Mouse (Mus musculus) left cerebral cortex, adult 2 months (tissue): ENCODE measurements at regions not wholly inside any gene's neighbourhood (a gene's known extent, or its start where the extent isn't known, plus 50 kb on each side); places are given as distances from the start of the nearest gene placed in this dataset.
A peak's percentile ranks its signal among the peaks of the same experiment; 100 is the strongest.

Experiments used
- DNase-seq, 2 experiments: peaks; one replicate each; pipeline ENCODE4 v3.0.0; 2021 to 2022; ENCODE audit warnings: low spot score in 2 of 2, mixed read lengths in 1 of 2; ENCODE audit errors: extremely low spot score in 1 of 2
- H3K27ac ChIP-seq: fragments of 200-600 bp; 2 replicates; pipeline ENCODE4 v1.8.1; 2022
- H3K4me3 ChIP-seq: fragments of 200-600 bp; 2 replicates; pipeline ENCODE4 v1.8.1; 2022
- CTCF ChIP-seq: fragments of 200-600 bp; IDR thresholded peaks from 2 replicates; pipeline ENCODE4 v1.8.1; 2022; ENCODE audit warnings: antibody characterized with exemption, mild to moderate bottlenecking, moderate library complexity
- intact Hi-C: fragments of 180-260 bp; cut with DNase I; formaldehyde crosslinking; loops from one replicate; pipeline ENCODE4 v1.15.1; 2025

DNA sequence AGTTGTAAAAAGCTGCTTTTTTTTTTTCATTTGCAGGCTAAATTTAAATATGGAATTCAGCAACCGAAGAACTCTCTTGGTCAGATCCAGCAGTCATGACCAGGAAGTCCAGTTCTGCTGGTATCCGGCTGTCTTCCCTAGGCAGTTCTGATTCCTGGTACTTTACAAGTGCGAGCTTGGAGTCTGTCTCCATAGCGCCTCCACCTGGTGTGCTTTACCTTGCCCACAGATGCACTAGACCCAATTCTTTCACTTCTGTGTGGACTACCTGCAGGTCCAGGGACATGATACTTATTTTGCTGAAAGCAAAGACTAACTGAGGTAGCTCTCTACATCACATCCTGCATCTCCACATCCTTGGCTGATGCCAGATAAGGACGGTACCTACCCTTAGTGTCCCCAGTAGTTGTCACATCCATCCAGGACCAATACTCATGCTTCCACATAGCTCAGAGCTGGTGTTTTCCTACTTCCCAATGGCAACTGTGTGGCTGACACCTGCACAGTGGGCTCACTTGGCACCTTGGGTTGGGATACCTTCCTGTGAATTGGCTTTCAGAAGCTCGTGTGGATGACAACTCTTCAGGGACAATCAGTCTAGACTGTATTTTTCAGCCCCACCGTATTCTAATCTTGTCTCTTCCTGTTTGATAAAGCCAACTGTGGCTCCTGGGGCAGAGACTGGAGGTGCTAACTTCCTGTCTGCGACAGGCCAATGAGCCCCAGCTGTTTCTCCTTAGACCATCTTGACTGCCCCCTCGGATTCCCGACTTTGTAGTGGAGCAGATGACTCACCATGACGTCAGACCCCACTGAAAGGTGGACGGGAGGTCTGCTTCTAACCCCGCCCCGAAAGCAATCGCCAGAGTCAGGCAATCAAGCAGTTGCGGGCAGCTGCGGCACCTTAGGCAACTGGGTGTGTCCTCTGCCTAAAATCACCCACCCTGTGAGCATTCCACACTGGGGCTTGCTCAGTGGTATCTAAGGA lies 69.1 kb upstream of the Foxo1 start:
- peak in 1 of 2 experiments; percentile 32 for DNase-seq
- intact Hi-C loops, result loop anchor here (2.0 to 10.0 kb wide), 5 partner anchors 284 to 637 kb away; partner anchors contain the start of gene Setd7
- peak; percentile 26 for TF ChIP-seq CTCF
- H3K4me3 ChIP-seq, result peak overlapping the region; percentile 21; the same call in 1 of the 2 replicates
- H3K27ac ChIP-seq, result peak overlapping the region; percentile 90

DNA sequence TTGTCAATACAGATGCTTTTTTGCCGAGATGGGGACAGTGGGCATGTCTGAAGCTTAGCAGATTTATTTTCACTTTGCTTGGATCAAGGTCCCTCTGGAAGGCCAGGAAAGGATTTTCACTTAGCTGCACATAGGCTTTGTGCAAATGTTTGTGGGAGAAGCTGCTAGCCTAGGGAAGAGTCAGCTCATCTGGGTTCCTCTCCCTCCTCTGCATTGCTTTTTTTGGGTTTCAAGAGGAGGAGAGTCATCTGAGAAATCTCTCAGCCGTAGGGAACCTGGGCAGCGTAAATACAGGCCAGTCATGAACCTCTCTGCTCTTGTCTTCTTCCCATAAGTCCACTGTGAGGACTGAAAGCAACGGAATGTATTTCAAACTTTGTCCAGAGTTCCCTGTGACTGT lies 68.0 kb upstream of the Foxo1 start:
- DNase-seq, result no peak
- H3K27ac ChIP-seq, result peak overlapping the region; percentile 51; the same call in 1 of the 2 replicates
- intact Hi-C loops, result no loop called here
- TF ChIP-seq CTCF, result no peak
- H3K4me3 ChIP-seq, result no peak overlapping the region

DNA sequence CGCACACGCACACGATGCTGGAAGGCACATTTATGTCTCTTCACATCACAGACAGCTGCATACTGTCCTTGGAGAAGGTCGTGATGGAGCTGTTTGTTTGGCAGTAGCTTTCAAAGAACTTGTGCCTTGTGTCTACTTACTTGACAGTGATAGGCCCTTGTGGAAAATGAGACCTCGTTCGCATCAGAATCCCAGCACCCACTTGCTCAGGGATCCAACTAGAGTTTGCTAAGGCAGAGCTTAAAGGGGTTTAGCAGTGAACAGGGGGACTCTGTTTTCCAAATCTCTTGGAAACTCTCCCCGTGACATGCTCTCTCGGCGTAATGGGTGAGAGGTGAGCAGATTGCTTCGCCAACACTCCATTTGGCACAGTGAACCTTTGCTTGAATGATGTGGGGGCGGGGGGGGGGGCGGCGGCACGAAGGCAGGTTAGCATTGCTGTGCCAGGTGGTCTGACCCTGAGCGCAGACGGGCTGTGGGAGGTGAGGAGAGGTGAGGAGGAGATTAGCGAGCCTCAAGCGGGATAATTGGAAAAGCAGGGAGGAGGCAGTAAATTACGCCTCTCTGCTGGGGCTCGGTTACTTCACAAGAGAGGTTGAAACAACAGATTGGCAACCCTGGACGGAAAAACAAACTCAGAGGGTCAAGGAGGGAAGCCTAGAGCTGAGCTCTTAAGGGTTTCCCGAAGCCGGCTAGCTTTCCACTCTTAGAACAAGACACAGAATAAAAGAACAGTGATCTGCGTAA lies 57.4 kb upstream of the Foxo1 start:
- no peak for DNase-seq
- no peak overlapping the region for H3K4me3 ChIP-seq
- TF ChIP-seq CTCF, result no peak
- no peak overlapping the region for H3K27ac ChIP-seq
- intact Hi-C loops, result no loop called here

DNA sequence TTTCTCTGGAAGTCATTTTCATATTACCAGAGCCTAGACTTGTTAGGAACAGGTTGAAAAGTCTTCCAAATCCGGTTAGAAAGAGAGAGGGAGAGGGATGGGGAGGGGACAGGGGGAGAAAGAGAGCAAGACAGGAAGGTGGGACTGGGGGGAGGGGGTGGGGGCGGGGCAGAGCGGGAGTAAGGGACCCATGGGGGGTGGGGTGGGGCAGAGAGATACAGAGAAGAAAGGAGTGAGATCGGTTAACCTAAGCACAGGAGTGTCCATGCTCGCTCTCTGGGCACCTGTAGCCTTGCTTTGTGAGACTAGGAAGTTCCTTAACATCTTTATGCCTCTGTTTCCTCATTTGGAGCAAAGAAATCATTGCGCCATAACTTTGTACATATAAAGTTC lies 56.8 kb upstream of the Foxo1 start:
- TF ChIP-seq CTCF, result no peak
- intact Hi-C loops, result no loop called here
- Histone ChIP-seq H3K4me3 (no peak overlapping the region), H3K27ac (no peak overlapping the region)
- DNase-seq, result no peak

DNA sequence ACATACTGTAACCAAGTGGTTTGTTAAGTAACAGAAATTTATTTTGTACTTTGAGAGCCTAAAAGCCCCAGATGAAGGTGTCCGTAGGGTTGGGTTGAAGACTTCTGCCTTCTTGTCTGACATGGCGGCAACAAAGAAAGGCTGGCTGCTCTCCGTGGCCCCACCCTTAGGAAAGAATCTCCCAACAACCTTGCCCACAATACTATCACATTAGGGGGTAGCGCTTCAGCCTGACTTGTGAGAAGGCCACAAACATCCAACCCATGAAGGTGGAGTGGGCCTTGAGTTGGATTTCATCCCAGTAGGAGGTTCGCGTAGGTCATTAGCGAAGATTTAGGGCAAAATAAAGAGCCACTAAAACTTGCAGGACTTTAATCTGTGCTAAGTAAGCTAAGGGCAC lies 54.0 kb upstream of the Foxo1 start:
- DNase-seq, result no peak
- no peak for TF ChIP-seq CTCF
- intact Hi-C loops, result no loop called here
- H3K4me3 ChIP-seq, result no peak overlapping the region
- H3K27ac ChIP-seq, result no peak overlapping the region

DNA sequence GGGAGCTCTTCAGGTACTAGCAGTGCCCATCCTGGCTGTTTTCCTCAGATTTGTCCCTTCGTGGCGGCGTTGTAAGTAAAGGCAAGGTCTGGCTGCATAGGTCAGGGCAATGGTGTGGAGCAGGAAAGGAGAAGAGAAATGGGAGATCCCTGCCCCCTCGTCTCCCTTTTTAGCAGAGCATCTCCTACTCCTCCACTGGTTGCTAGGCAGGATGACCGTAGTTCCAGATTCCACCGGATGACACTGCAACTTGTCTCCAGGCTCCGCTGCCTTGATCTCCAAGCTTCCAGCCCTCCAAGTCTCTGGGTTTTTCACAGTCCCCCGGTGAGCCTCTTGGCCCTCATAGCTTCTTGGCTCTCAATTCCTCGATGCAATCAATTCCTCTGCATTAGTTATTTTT lies 53.1 kb upstream of the Foxo1 start:
- intact Hi-C loops, result no loop called here
- no peak overlapping the region for H3K4me3 ChIP-seq
- TF ChIP-seq CTCF, result no peak
- no peak for DNase-seq
- no peak overlapping the region for H3K27ac ChIP-seq
